Mouse (Mus musculus) induced T-regulatory cell, adult 2 months (primary cell): Measurements from ENCODE around the gene Gp6.
"Not testable (repeated sequence)": the region's sequence is repeated elsewhere in the genome, so short reads cannot be mapped to it uniquely, and the experiment has no call there.

Source experiments
- DNase-seq: peaks from one replicate; pipeline ENCODE4 v3.0.0-alpha.2; 2012; ENCODE audit warnings: low read depth

Gp6 gene

DNA sequence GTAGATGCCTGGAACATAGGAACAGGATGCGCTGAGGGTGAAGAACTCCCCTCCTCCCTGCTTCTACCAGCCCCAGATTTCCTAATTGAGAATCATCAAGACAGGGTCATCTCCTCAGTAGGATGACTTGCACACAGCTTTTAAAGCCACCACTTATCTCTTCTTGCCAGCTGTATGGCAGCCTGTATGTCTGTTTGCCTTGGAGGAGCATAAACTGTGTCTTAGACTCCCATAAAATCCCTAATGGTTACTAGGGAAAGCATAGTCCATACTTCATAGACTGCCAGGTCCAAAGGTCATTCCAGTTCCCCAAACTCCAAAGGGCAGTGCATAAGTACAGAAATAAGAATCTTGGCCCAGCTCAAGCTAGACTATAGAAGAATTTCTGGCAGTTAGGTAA lies at the start of gene Gp6:
Gene Gp6, minus strand, starts transcription at position 15 of the 400 bp plus-strand sequence.
- DNase-seq, result no peak

DNA sequence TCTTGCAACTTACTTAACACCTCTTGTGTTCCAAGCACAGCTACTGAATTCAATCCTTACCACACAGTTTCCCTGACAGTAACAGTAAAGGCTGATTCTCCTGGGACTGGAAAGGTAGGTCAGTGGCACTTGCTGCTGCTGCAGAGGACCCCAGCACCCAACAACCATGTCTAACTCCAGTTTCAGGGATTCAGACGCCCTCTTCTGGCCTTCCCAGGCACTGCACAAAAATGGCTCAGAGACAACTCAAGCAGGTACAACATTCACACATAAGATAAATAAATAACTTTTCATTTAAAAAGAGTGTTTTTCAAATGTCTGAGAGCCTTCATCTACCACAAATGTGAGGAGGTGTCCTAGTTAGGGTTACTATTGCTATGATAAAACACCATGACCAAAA lies 49.6 kb upstream of the Gp6 start:
- peak; percentile 62 for DNase-seq

DNA sequence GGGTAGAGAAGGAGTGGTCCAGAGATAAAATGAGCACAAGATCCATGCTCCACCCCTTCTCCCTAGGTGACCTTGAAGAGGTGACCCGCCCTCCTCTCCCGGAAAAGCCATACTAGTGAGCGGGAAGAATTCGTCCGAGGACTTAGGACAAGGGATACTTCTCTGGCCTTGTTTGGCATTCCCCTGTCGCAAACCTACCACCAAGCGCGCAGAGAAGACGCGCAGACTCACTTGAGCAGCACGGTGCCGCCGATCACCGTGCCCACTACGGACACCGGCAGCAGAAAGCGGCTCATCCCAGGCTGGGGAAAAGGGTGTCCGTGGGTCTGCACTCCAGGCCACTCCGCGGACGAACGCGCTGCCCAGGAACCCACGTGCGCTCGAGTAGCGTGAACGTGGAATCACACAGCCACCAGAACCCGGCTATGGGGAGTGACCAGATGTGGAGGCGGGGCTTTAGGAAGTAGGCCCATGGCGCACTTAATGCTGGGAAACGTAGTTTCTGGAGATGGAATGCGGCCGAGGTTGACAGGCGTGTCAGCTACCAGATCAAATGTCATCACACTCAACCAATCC lies 47.8 kb upstream of the Gp6 start, which contains the start of gene Rdh13:
Gene Rdh13, minus strand, starts transcription at position 434 of the 576 bp plus-strand sequence.
- DNase-seq, result peak; percentile 87

DNA sequence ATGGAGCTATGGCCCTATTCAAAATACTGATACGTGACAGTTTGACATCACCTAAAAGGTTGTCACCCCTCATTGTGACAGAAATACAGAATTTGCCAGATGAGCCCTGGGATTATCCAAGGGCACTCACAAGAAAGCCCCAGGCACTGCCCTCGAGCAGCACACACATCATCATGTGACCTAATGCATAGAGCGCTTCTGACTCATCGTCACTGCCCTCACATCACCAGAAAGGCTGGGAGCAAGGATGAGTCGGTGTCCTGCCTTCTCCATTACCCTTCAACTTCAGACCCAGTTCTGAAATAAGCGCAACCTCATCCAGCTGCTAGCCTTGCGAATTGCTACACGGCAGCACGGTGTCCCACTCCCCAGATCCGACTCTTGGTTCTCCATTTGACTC lies 43.0 kb upstream of the Gp6 start:
- DNase-seq, result no peak

DNA sequence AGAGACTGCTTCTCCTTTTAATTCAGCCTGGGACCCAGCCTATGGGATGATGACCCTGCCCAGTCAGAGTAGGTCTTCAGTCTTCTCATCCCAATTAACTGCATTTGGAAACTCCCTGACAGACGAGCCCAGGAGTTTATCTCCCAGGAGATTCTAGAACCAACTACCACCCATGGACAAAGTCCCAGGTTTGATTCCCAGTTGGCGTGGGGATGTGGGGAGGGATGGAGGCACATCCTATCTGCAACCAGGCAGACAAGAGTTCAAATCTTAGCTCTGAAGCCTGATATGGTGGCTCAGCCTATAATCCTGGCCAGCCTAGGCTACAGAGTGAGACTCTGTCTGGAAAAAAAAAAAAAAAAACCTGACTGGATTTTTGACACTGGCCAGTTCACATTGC lies 40.2 kb upstream of the Gp6 start:
- DNase-seq, result no peak

GRCm38 (mm10) chr7:4432026-4432425 lies 34.5 kb upstream of the Gp6 start:
- DNase-seq, result no peak

DNA sequence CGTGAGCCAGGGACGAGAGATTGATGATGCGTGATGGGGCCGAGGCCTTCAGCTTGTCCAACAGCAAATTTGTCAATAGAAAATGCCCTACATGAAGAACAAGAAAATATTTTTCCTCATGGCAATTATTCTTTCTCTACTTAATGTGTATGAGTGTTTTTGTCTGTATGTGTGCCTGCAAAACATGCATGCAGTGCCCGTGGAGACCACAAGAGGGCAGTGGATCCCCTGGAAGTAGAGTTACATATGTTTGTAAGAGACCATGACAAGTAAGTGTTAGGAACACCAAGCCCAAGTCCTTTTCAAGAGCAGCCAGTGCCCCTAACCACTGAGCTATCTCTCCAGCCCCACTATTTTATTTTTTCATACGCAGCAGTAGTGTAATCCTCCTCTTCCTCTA lies 34.0 kb upstream of the Gp6 start:
- peak; percentile 86 for DNase-seq

DNA sequence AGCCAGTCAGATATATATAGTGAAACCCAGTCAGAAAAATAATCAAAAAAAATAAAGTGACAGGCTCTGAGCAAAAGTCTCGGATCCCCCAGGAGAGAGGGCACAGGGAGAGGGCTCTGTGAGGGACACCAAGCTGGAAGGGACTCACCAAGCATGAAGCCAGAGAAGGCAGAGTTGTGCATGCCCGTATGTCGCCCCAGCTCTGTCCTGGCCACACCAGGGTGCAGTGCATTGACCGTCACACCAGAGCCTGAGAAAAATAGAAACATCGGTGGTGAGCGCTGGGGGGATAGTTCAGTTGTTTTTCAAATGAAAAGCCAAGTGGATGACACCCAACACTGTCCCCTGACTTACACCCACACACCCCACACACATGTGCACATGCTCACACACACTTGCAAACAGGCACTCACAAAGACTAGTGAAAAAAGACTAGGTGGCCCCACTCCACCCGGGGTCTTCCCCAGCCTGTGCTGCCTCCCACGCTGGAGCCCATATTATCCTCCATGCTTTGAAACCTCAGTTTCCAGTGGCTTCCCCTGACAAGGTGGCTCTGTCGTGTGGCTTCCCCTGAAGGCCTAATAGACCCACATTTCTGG lies 32.8 kb upstream of the Gp6 start:
- no peak for DNase-seq

- peak; percentile 97 for DNase-seq
Measured at GRCm38 (mm10) chr7:4427161-4427912, 29.8 kb upstream of the Gp6 start.

- DNase-seq, result no peak
Measured at GRCm38 (mm10) chr7:4420230-4420629, 22.7 kb upstream of the Gp6 start.

- DNase-seq, result no peak
Measured at GRCm38 (mm10) chr7:4419681-4420080, 22.1 kb upstream of the Gp6 start.

- not testable (repeated sequence) for DNase-seq
Measured at GRCm38 (mm10) chr7:4412406-4412805, 14.9 kb upstream of the Gp6 start.

DNA sequence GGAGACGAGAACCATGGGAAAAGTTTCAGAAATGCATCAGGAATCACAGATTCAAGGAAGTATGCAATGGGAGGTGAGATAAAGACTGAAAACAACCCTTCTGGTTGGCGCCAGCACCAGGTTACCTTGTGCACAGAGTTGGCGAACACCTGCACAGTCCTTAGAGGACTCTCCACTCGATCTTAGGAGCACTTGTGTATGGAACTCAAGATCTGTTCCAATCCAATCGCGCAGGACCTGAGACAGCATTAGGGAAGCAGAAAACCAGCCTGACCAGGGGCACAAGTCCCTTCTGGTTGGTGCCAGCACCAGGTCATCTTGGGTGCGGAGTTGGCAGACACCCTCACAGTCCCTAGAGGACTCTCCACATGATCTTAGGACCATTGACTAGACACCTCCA lies 24.0 kb downstream of the Gp6 start:
- no peak for DNase-seq

- no peak for DNase-seq
Measured at GRCm38 (mm10) chr7:4337509-4337908, 60.0 kb downstream of the Gp6 start, which contains the start of gene Ncr1. Gene Ncr1, plus strand, starts transcription at chr7:4337724.

DNA sequence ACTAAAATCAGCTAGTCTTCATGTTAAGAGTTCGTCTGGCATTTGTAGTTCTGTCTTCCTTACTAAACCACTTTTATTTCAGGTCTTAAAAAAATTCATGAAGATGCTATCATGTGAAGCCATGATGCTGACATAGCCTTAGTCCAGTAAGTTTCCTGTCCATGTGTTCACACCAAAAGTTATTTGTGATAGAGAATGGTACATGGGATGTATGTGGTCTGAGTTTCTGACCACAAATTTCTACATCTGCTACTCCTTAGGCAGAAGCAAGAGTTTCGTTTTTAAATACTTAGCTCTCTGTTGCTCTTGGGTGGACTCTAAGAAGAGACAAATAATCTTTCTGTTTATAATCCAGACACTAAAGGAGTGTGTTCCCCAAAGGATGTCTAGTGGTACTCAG lies 74.2 kb downstream of the Gp6 start:
- DNase-seq, result no peak
